Mouse (Mus musculus) kidney, postnatal 0 days (tissue): ENCODE measurements around the gene Slc25a22. TPM values are rescaled to one million over a fixed set of nuclear protein-coding genes. Genes with fewer than 3 reads are reported as not detected.
A peak's percentile ranks its signal among the peaks of the same experiment; 100 is the strongest.

Source experiments
- ATAC-seq: fragments of 200-750 bp; cut with Nextera tagmentation; replicated peaks from 2 replicates; pipeline ENCODE4 v1.8.0; 2017; ENCODE audit warnings: low read depth, moderate number of reproducible peaks, moderate TSS enrichment, moderate library complexity; ENCODE audit not compliant: low FRiP score
- DNase-seq: peaks from one replicate; pipeline ENCODE4 v3.0.0-alpha.2; 2016; ENCODE audit warnings: low spot score
- H3K27ac ChIP-seq: fragments of 300-500 bp; sonication (generic); 2 replicates; pipeline ENCODE4 v1.5.1; 2014; ENCODE audit warnings: mild to moderate bottlenecking
- H3K27me3 ChIP-seq: fragments of 300-500 bp; sonication (generic); 2 replicates; pipeline ENCODE4 v1.6.1; 2014; ENCODE audit warnings: low read length, mixed read lengths; ENCODE audit not compliant: insufficient read depth
- H3K36me3 ChIP-seq: fragments of 300-500 bp; sonication (generic); 2 replicates; pipeline ENCODE4 v1.6.1; 2014; ENCODE audit warnings: low read length, mixed read lengths; ENCODE audit not compliant: insufficient read depth
- H3K4me1 ChIP-seq: fragments of 300-500 bp; sonication (generic); replicated peaks from 2 replicates; pipeline ENCODE4 v1.6.1; 2014; ENCODE audit warnings: antibody characterized with exemption, low read length, mixed read lengths; ENCODE audit not compliant: insufficient read depth
- H3K4me2 ChIP-seq: fragments of 300-500 bp; sonication (generic); 2 replicates; pipeline ENCODE4 v1.6.1; 2014; ENCODE audit warnings: mild to moderate bottlenecking, low read length, moderate library complexity, mixed read lengths
- H3K4me3 ChIP-seq: fragments of 300-500 bp; sonication (generic); replicated peaks from 2 replicates; pipeline ENCODE4 v1.5.1; 2014; ENCODE audit warnings: low read depth, low read length
- H3K9ac ChIP-seq: fragments of 300-500 bp; sonication (generic); 2 replicates; pipeline ENCODE4 v1.6.1; 2014; ENCODE audit warnings: low read depth, low read length
- H3K9me3 ChIP-seq: fragments of 300-500 bp; sonication (generic); replicated peaks from 2 replicates; pipeline ENCODE4 v1.6.1; 2016; ENCODE audit warnings: low read length, inconsistent platforms, mixed read lengths
- CTCF ChIP-seq: IDR thresholded peaks from 2 replicates; pipeline ENCODE4 v1.5.1; 2016; ENCODE audit warnings: antibody characterized with exemption, low read depth, mild to moderate bottlenecking, moderate library complexity
- WGBS: fragments of 180-500 bp; shearing (Covaris S2); extraction: QIAGEN DNeasy Blood & Tissue Kit; methylation state at CpG from one replicate; pipeline ENCODE4 v1.1.7; 2014; 5-methylcytosine and 5-hydroxymethylcytosine counted together
- polyA plus RNA-seq: library from polyadenylated mRNA; unstranded; fragments of >200 nt; fragmentation: Nextera tagmentation; extraction: Ambion mirVana; gene quantifications from 2 replicates; pipeline ENCODE4 v1.2.1, GENCODE M21; 2015

Gene Slc25a22
- polyA plus RNA-seq, 1 experiment from 2014 or later, result 15.8 TPM

- H3K36me3 ChIP-seq, result peaks cover 23% of the 10 kb centered on the region; the same call in 1 of the 2 replicates
- H3K4me2 ChIP-seq, result no peak overlapping the region
- no peak overlapping the region for H3K27ac ChIP-seq
- no peak for TF ChIP-seq CTCF
- no peaks in the 10 kb centered on the region for H3K27me3 ChIP-seq
- WGBS, result 63% methylated on average over 9 of the region's 9 CpGs
- DNase-seq (no peak), ATAC-seq (no peak)
- no peaks in the 10 kb centered on the region for H3K9me3 ChIP-seq
- H3K4me3 ChIP-seq, result no peak overlapping the region
- H3K9ac ChIP-seq, result no peak overlapping the region
- H3K4me1 ChIP-seq, result peaks cover 9% of the 10 kb centered on the region
These were observed 7.7 kb downstream of the Slc25a22 start for GRCm38 (mm10) chr7:141429840-141430584.

GRCm38 (mm10) chr7:141429310-141429709 lies 8.4 kb downstream of the Slc25a22 start, which contains the start of gene Cend1:
Cend1 (minus strand) TSS chr7:141429491.
- Histone ChIP-seq H3K27ac (no peak within 1 kb of the TSS), H3K4me2 (0 out of 2 replicates have a peak within 1 kb of the TSS, but pooled peaks have one; percentile 23), H3K4me1 (peaks cover 3% of the 10 kb centered on the region; the same call in 1 of the 2 replicates), H3K27me3 (no peaks in the 10 kb centered on the region), H3K4me3 (no peak within 1 kb of the TSS), H3K9ac (no peak within 1 kb of the TSS), H3K9me3 (no peaks in the 10 kb centered on the region), H3K36me3 (peaks cover 23% of the 10 kb centered on the region; the same call in 1 of the 2 replicates)
- DNase-seq, result peak; percentile 61
- no peak for TF ChIP-seq CTCF
- 5% methylated on average over 19 of the region's 19 CpGs for WGBS
- peak; percentile 54 for ATAC-seq

GRCm38 (mm10) chr7:141428701-141429100 lies 9.0 kb downstream of the Slc25a22 start:
- no peak overlapping the region for H3K4me3 ChIP-seq
- H3K36me3 ChIP-seq, result peaks cover 23% of the 10 kb centered on the region; the same call in 1 of the 2 replicates
- no peak for TF ChIP-seq CTCF
- no peak for ATAC-seq
- no peaks in the 10 kb centered on the region for H3K9me3 ChIP-seq
- WGBS, result 52% methylated on average over 5 of the region's 5 CpGs
- H3K27me3 ChIP-seq, result no peaks in the 10 kb centered on the region
- H3K4me1 ChIP-seq, result no peaks in the 10 kb centered on the region
- DNase-seq, result no peak
- H3K4me2 ChIP-seq, result 0 out of 2 replicates have a peak overlapping the region, but pooled peaks have one; percentile 23
- H3K27ac ChIP-seq, result no peak overlapping the region
- H3K9ac ChIP-seq, result no peak overlapping the region

- Histone ChIP-seq H3K27ac (no peak overlapping the region), H3K9ac (no peak overlapping the region), H3K4me3 (no peak overlapping the region), H3K9me3 (no peaks in the 10 kb centered on the region), H3K4me1 (no peaks in the 10 kb centered on the region), H3K27me3 (no peaks in the 10 kb centered on the region), H3K36me3 (peaks cover 16% of the 10 kb centered on the region; the same call in 1 of the 2 replicates), H3K4me2 (no peak overlapping the region)
- DNase-seq (no peak), ATAC-seq (no peak)
- TF ChIP-seq CTCF, result no peak
- WGBS, result 83% methylated on average over 12 of the region's 12 CpGs
These were observed 10.6 kb downstream of the Slc25a22 start for GRCm38 (mm10) chr7:141426948-141427730.

GRCm38 (mm10) chr7:141423811-141424210 lies 13.9 kb downstream of the Slc25a22 start:
- 56% methylated on average over 4 of the region's 4 CpGs for WGBS
- no peak for TF ChIP-seq CTCF
- no peaks in the 10 kb centered on the region for H3K9me3 ChIP-seq
- no peaks in the 10 kb centered on the region for H3K36me3 ChIP-seq
- DNase-seq (no peak), ATAC-seq (no peak)
- H3K9ac ChIP-seq, result no peak overlapping the region
- H3K27me3 ChIP-seq, result no peaks in the 10 kb centered on the region
- no peak overlapping the region for H3K4me3 ChIP-seq
- H3K4me1 ChIP-seq, result no peaks in the 10 kb centered on the region
- H3K27ac ChIP-seq, result no peak overlapping the region
- no peak overlapping the region for H3K4me2 ChIP-seq

GRCm38 (mm10) chr7:141420030-141420702 lies 17.5 kb downstream of the Slc25a22 start:
- no peak overlapping the region for H3K9ac ChIP-seq
- H3K27me3 ChIP-seq, result no peaks in the 10 kb centered on the region
- WGBS, result 78% methylated on average over 9 of the region's 9 CpGs
- no peaks in the 10 kb centered on the region; the same call in 1 of the 2 replicates for H3K4me1 ChIP-seq
- H3K4me3 ChIP-seq, result no peak overlapping the region
- no peaks in the 10 kb centered on the region for H3K36me3 ChIP-seq
- no peak for TF ChIP-seq CTCF
- no peak overlapping the region for H3K27ac ChIP-seq
- DNase-seq, result no peak
- no peaks in the 10 kb centered on the region for H3K9me3 ChIP-seq
- ATAC-seq, result no peak
- no peak overlapping the region for H3K4me2 ChIP-seq
